Mouse (Mus musculus): ENCODE results near the gene Rps6kc1.

DNA sequence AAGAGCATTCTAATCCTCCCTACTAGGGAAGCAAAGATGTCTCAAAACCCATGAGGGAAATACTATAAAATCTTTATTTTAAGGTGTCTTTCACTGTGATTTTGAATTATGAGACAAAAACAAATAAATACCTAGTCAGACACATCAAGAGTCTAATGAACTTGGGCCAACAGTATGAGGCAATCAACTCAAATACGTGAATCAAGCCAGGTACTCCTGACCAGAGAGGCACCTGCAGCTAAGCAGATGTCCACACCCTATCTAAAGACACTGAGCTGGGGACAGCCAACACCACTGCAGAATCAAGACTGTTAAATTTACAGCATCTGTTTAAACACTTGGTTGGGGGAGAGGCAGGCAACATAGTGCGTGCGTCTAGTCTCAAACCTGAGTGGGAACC lies 7.4 kb downstream of the Rps6kc1 start:
- TF ChIP-seq GATA1 (IDR thresholded peaks at IDR 0.05; ENCODE audit: low read length) = no peak
- TF ChIP-seq TAL1 (IDR thresholded peaks at IDR 0.05; ENCODE audit: low read length) = no peak

Data from erythroblast, embryonic 14.5 days (primary cell).